Mouse (Mus musculus) c-Kit-positive CD71-positive TER-119-negative erythroid progenitor cells, embryonic 14.5 days (primary cell): ENCODE results near the gene 0610040J01Rik.
"Not testable (repeated sequence)": the region's sequence is repeated elsewhere in the genome, so short reads cannot be mapped to it uniquely, and the experiment has no call there.

ENCODE experiments used
- DNase-seq: peaks from one replicate; pipeline ENCODE4 v3.0.0-alpha.2; 2013; ENCODE audit warnings: low read depth

The 0610040J01Rik gene

GRCm38 (mm10) chr5:63828380-63829185 lies 16.4 kb downstream of the 0610040J01Rik start:
- DNase-seq, result no peak

GRCm38 (mm10) chr5:63831054-63831453 lies 18.9 kb downstream of the 0610040J01Rik start:
- no peak for DNase-seq

- DNase-seq, result no peak
Measured at GRCm38 (mm10) chr5:63833955-63834354, 21.8 kb downstream of the 0610040J01Rik start.

GRCm38 (mm10) chr5:63834435-63834834 lies 22.3 kb downstream of the 0610040J01Rik start:
- DNase-seq, result no peak

GRCm38 (mm10) chr5:63837115-63837514 lies 25.0 kb downstream of the 0610040J01Rik start:
- DNase-seq, result no peak

GRCm38 (mm10) chr5:63837851-63838250 lies 25.7 kb downstream of the 0610040J01Rik start:
- DNase-seq, result no peak

- no peak for DNase-seq
Measured at GRCm38 (mm10) chr5:63839801-63840416, 27.7 kb downstream of the 0610040J01Rik start.

GRCm38 (mm10) chr5:63847080-63847479 lies 34.9 kb downstream of the 0610040J01Rik start:
- no peak for DNase-seq

GRCm38 (mm10) chr5:63847541-63848226 lies 35.5 kb downstream of the 0610040J01Rik start:
- no peak for DNase-seq

GRCm38 (mm10) chr5:63858901-63859300 lies 46.7 kb downstream of the 0610040J01Rik start:
- no peak for DNase-seq

GRCm38 (mm10) chr5:63867421-63867820 lies 55.3 kb downstream of the 0610040J01Rik start:
- DNase-seq, result no peak

GRCm38 (mm10) chr5:63872176-63872932 lies 60.2 kb downstream of the 0610040J01Rik start:
- DNase-seq, result no peak

- DNase-seq, result no peak
Measured at GRCm38 (mm10) chr5:63874880-63875279, 62.7 kb downstream of the 0610040J01Rik start.

- no peak for DNase-seq
Measured at GRCm38 (mm10) chr5:63876081-63876480, 63.9 kb downstream of the 0610040J01Rik start.

- no peak for DNase-seq
Measured at GRCm38 (mm10) chr5:63879026-63879425, 66.9 kb downstream of the 0610040J01Rik start.

GRCm38 (mm10) chr5:63886292-63886691 lies 74.1 kb downstream of the 0610040J01Rik start:
- DNase-seq, result no peak

- peak; percentile 14 for DNase-seq
Measured at GRCm38 (mm10) chr5:63886709-63887108, 74.5 kb downstream of the 0610040J01Rik start.

GRCm38 (mm10) chr5:63887111-63887510 lies 74.9 kb downstream of the 0610040J01Rik start:
- DNase-seq, result no peak

- no peak for DNase-seq
Measured at GRCm38 (mm10) chr5:63891241-63891640, 79.1 kb downstream of the 0610040J01Rik start.

- DNase-seq, result no peak
Measured at GRCm38 (mm10) chr5:63891912-63892311, 79.7 kb downstream of the 0610040J01Rik start.

- DNase-seq, result not testable (repeated sequence)
Measured at GRCm38 (mm10) chr5:63897001-63897819, 85.0 kb downstream of the 0610040J01Rik start.
